Mouse (Mus musculus): ENCODE measurements around the gene Ppp2ca. TPM values are rescaled to one million over a fixed set of nuclear protein-coding genes. Genes with fewer than 3 reads are reported as not detected.

The Ppp2ca gene
- total and polyA plus RNA-seq, 2 experiments, result 17.5 to 37.3 TPM

GRCm38 (mm10) chr11:52080656-52081055 is 17.8 kb upstream of the Ppp2ca start:
- Histone ChIP-seq H3K4me3 (ENCODE audit: insufficient read depth, low read depth, low read length) (no peak overlapping the region), H3K27ac (replicated peaks; ENCODE audit: insufficient read depth, low read depth, low read length) (no peak overlapping the region), H3K36me3 (ENCODE audit: control insufficient read depth, insufficient read depth, low read length) (no peaks in the 10 kb centered on the region), H3K9ac (ENCODE audit: low read depth, low read length) (no peak overlapping the region), H3K79me2 (ENCODE audit: control insufficient read depth, insufficient read depth, low read length) (no peaks in the 10 kb centered on the region), H3K4me1 (ENCODE audit: control insufficient read depth, insufficient read depth, low read length) (peaks cover 2% of the 10 kb centered on the region; the same call in 1 of the 2 replicates), H3K27me3 (ENCODE audit: control insufficient read depth, insufficient read depth, low read length) (no peaks in the 10 kb centered on the region)
- DNase-seq (ENCODE audit: extremely low read depth, low read depth, low spot score), result no peak
- 97% methylated on average over 2 of the region's 2 CpGs for WGBS
- TF ChIP-seq CTCF (IDR thresholded peaks at IDR 0.05; ENCODE audit: low read depth, low read length) (no peak), POLR2A (IDR thresholded peaks at IDR 0.05; ENCODE audit: extremely low read depth, insufficient read depth, low read length) (no peak)

GRCm38 (mm10) chr11:52085857-52086203 is 12.7 kb upstream of the Ppp2ca start:
- Histone ChIP-seq H3K27ac (replicated peaks; ENCODE audit: insufficient read depth, low read depth, low read length) (no peak overlapping the region), H3K27me3 (ENCODE audit: control insufficient read depth, insufficient read depth, low read length) (no peaks in the 10 kb centered on the region), H3K4me3 (ENCODE audit: insufficient read depth, low read depth, low read length) (no peak overlapping the region), H3K79me2 (ENCODE audit: control insufficient read depth, insufficient read depth, low read length) (no peaks in the 10 kb centered on the region), H3K4me1 (ENCODE audit: control insufficient read depth, insufficient read depth, low read length) (peaks cover 9% of the 10 kb centered on the region), H3K36me3 (ENCODE audit: control insufficient read depth, insufficient read depth, low read length) (no peaks in the 10 kb centered on the region), H3K9ac (ENCODE audit: low read depth, low read length) (no peak overlapping the region)
- TF ChIP-seq POLR2A (IDR thresholded peaks at IDR 0.05; ENCODE audit: extremely low read depth, insufficient read depth, low read length) (no peak), CTCF (IDR thresholded peaks at IDR 0.05; ENCODE audit: low read depth, low read length) (no peak)
- WGBS, result 49% methylated on average over 4 of the region's 4 CpGs
- DNase-seq (ENCODE audit: extremely low read depth, low read depth, low spot score), result no peak

GRCm38 (mm10) chr11:52086204-52086864 is 12.1 kb upstream of the Ppp2ca start:
- Histone ChIP-seq H3K4me1 (ENCODE audit: control insufficient read depth, insufficient read depth, low read length) (peaks cover 9% of the 10 kb centered on the region), H3K9ac (ENCODE audit: low read depth, low read length) (no peak overlapping the region), H3K79me2 (ENCODE audit: control insufficient read depth, insufficient read depth, low read length) (no peaks in the 10 kb centered on the region), H3K27ac (replicated peaks; ENCODE audit: insufficient read depth, low read depth, low read length) (no peak overlapping the region), H3K4me3 (ENCODE audit: insufficient read depth, low read depth, low read length) (no peak overlapping the region), H3K36me3 (ENCODE audit: control insufficient read depth, insufficient read depth, low read length) (no peaks in the 10 kb centered on the region), H3K27me3 (ENCODE audit: control insufficient read depth, insufficient read depth, low read length) (no peaks in the 10 kb centered on the region)
- no peak for TF ChIP-seq POLR2A (IDR thresholded peaks at IDR 0.05; ENCODE audit: extremely low read depth, insufficient read depth, low read length)
- no peak for TF ChIP-seq CTCF (IDR thresholded peaks at IDR 0.05; ENCODE audit: low read depth, low read length)
- DNase-seq (ENCODE audit: extremely low read depth, low read depth, low spot score), result no peak
- WGBS, result 35% methylated on average over 9 of the region's 9 CpGs

GRCm38 (mm10) chr11:52089291-52089690 is 9.2 kb upstream of the Ppp2ca start:
- no peaks in the 10 kb centered on the region for H3K27me3 ChIP-seq (ENCODE audit: control insufficient read depth, insufficient read depth, low read length)
- H3K4me1 ChIP-seq (ENCODE audit: control insufficient read depth, insufficient read depth, low read length), result peaks cover 10% of the 10 kb centered on the region
- H3K36me3 ChIP-seq (ENCODE audit: control insufficient read depth, insufficient read depth, low read length), result no peaks in the 10 kb centered on the region
- H3K4me3 ChIP-seq (ENCODE audit: insufficient read depth, low read depth, low read length), result no peak overlapping the region
- no peak overlapping the region for H3K27ac ChIP-seq (replicated peaks; ENCODE audit: insufficient read depth, low read depth, low read length)
- TF ChIP-seq CTCF (IDR thresholded peaks at IDR 0.05; ENCODE audit: low read depth, low read length) (no peak), POLR2A (IDR thresholded peaks at IDR 0.05; ENCODE audit: extremely low read depth, insufficient read depth, low read length) (no peak)
- no peak overlapping the region for H3K9ac ChIP-seq (ENCODE audit: low read depth, low read length)
- DNase-seq (ENCODE audit: extremely low read depth, low read depth, low spot score), result no peak
- H3K79me2 ChIP-seq (ENCODE audit: control insufficient read depth, insufficient read depth, low read length), result no peaks in the 10 kb centered on the region
- WGBS, result 84% methylated on average over 8 of the region's 8 CpGs

GRCm38 (mm10) chr11:52091261-52091660 is 7.2 kb upstream of the Ppp2ca start:
- H3K4me1 ChIP-seq (ENCODE audit: control insufficient read depth, insufficient read depth, low read length), result peaks cover 6% of the 10 kb centered on the region; the same call in 1 of the 2 replicates
- no peak for TF ChIP-seq CTCF (IDR thresholded peaks at IDR 0.05; ENCODE audit: low read depth, low read length)
- H3K27ac ChIP-seq (replicated peaks; ENCODE audit: insufficient read depth, low read depth, low read length), result no peak overlapping the region
- no peak overlapping the region for H3K4me3 ChIP-seq (ENCODE audit: insufficient read depth, low read depth, low read length)
- no peaks in the 10 kb centered on the region for H3K36me3 ChIP-seq (ENCODE audit: control insufficient read depth, insufficient read depth, low read length)
- H3K27me3 ChIP-seq (ENCODE audit: control insufficient read depth, insufficient read depth, low read length), result no peaks in the 10 kb centered on the region
- H3K9ac ChIP-seq (ENCODE audit: low read depth, low read length), result no peak overlapping the region
- no peaks in the 10 kb centered on the region for H3K79me2 ChIP-seq (ENCODE audit: control insufficient read depth, insufficient read depth, low read length)
- 86% methylated on average over 9 of the region's 9 CpGs for WGBS
- no peak for DNase-seq (ENCODE audit: extremely low read depth, low read depth, low spot score)

DNA sequence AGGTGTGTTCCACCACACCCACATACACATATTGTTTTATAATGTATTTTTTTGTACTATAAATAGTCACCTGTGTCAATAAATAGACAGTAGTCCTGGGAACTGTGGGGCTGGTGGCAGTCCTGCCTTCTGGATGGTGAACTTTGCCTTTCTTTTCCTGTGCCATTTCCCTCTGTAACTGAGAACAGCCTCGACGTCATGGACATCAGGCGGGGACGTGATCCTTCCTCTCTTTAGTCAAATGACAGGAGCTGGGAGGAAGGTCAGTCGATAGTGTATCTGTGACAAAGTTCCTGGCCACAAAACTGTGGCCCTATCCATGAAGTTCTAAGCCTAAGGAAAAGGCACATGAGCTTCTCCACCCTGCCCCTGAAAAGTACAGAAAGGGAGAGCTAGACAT is 3.9 kb upstream of the Ppp2ca start:
- no peaks in the 10 kb centered on the region for H3K27me3 ChIP-seq (ENCODE audit: control insufficient read depth, insufficient read depth, low read length)
- H3K9ac ChIP-seq (ENCODE audit: low read depth, low read length), result peak overlapping the region; percentile 59; the same call in 1 of the 2 replicates
- H3K27ac ChIP-seq (replicated peaks; ENCODE audit: insufficient read depth, low read depth, low read length), result peak overlapping the region; percentile 97
- TF ChIP-seq CTCF (IDR thresholded peaks at IDR 0.05; ENCODE audit: low read depth, low read length) (no peak), POLR2A (IDR thresholded peaks at IDR 0.05; ENCODE audit: extremely low read depth, insufficient read depth, low read length) (no peak)
- H3K36me3 ChIP-seq (ENCODE audit: control insufficient read depth, insufficient read depth, low read length), result no peaks in the 10 kb centered on the region
- H3K4me3 ChIP-seq (ENCODE audit: insufficient read depth, low read depth, low read length), result no peak overlapping the region
- 29% methylated on average over 5 of the region's 5 CpGs for WGBS
- peaks cover 9% of the 10 kb centered on the region; the same call in 1 of the 2 replicates for H3K79me2 ChIP-seq (ENCODE audit: control insufficient read depth, insufficient read depth, low read length)
- peak; percentile 93 for DNase-seq (ENCODE audit: extremely low read depth, low read depth, low spot score)
- peaks cover 13% of the 10 kb centered on the region for H3K4me1 ChIP-seq (ENCODE audit: control insufficient read depth, insufficient read depth, low read length)

All from liver, adult 2 months (tissue).